Mouse (Mus musculus) adrenal gland, adult 10 weeks (tissue): ENCODE results near the gene Ppp6r1. TPM values are rescaled to one million over a fixed set of nuclear protein-coding genes. Genes with fewer than 3 reads are reported as not detected.

Source experiments
- polyA plus RNA-seq: library from polyadenylated mRNA; stranded (reverse); fragments of 350-450 nt; fragmentation: Illumina TruSeq; extraction: RNeasy Lipid Tissue Mini Kit (QIAGEN cat#74804); gene quantifications from one replicate; pipeline ENCODE4 v1.2.3, GENCODE M21; 2014; ENCODE audit warnings: low read depth, low replicate concordance

Gene Ppp6r1
- 11.8 TPM for polyA plus RNA-seq

GRCm38 (mm10) chr7:4658912-4659551 is at the start of gene Ppp6r1:
Gene Ppp6r1 (minus strand): TSS chr7:4659019.

GRCm38 (mm10) chr7:4690387-4690786 is 31.6 kb upstream of the Ppp6r1 start, which contains the start of gene Brsk1:
Gene Brsk1 (plus strand): TSS chr7:4690604.

DNA sequence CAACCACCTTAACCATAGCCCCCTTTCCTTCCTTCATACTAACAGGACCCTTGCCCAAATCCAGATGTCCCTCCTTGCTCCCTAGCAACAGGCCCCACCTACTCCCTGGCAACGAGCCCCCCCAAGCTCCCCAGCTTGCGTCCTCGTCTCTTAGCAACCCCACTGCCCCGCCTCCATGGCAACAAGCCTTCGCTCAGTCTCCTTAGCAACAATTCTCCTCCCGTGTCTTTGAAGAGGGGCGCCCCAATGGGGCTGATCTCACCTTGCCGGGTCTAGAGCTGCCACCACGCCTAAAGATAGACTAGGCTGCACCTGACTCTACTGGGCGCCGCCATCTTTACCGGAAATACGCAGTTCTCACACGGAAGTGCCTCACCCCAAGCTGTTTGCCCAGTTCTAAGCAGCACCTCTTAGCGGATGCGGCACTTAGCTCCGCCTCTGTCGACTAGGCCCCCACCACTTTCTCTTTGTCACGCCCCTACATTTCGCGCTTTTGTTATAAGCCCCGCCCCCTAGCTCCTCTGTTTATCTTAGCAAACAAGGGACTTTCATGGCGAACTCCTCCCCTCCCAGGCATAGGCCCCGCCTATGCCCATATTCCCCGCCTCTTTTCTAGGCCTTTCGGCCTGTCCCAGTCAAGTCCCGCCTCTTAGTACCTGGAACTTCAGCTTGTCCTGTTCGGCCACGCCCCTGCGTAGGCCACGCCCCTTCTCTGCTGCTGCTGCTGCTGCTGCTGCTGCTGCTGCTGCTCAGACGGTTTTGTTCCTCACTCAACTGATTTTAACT is 26.0 kb upstream of the Ppp6r1 start, which contains the start of gene Hspbp1:
Hspbp1 (minus strand) TSS at position 437 of the 786 bp plus-strand sequence.

GRCm38 (mm10) chr7:4631031-4631430 is 27.8 kb downstream of the Ppp6r1 start, which contains the start of gene Tmem86b:
Gene Tmem86b (minus strand): TSS chr7:4631422.

GRCm38 (mm10) chr7:4603873-4604272 is 54.9 kb downstream of the Ppp6r1 start, which contains the start of gene Ptprh:
Gene Ptprh (minus strand): TSS chr7:4604041.

Other genes with a start within 250 kb of the Ppp6r1 start
- gene Rdh13, start 213.4 kb downstream of the Ppp6r1 start, polyA plus RNA-seq: 5.3 TPM
- 0.35 TPM for gene Eps8l1, start 198.3 kb downstream of the Ppp6r1 start, polyA plus RNA-seq
- gene Ppp1r12c, start 157.3 kb downstream of the Ppp6r1 start, polyA plus RNA-seq: 9.2 TPM
- not detected for gene Tnnt1, start 142.6 kb downstream of the Ppp6r1 start, polyA plus RNA-seq
- not detected for gene Tnni3, start 134.8 kb downstream of the Ppp6r1 start, polyA plus RNA-seq
- gene Dnaaf3, start 126.6 kb downstream of the Ppp6r1 start, polyA plus RNA-seq: not detected
- 1.2 TPM for gene Syt5, start 111.5 kb downstream of the Ppp6r1 start, polyA plus RNA-seq
- gene Ptprh, start 55.0 kb downstream of the Ppp6r1 start, polyA plus RNA-seq: not detected
- 0.99 TPM for gene Tmem86b, start 27.6 kb downstream of the Ppp6r1 start, polyA plus RNA-seq
- gene Hspbp1, start 26.0 kb upstream of the Ppp6r1 start, polyA plus RNA-seq: not detected
- 0.35 TPM for gene Brsk1, start 31.6 kb upstream of the Ppp6r1 start, polyA plus RNA-seq
- gene Tmem150b, start 66.2 kb upstream of the Ppp6r1 start, polyA plus RNA-seq: not detected
- gene Kmt5c, start 81.1 kb upstream of the Ppp6r1 start, polyA plus RNA-seq: 1.4 TPM
- gene Cox6b2, start 94.1 kb upstream of the Ppp6r1 start, polyA plus RNA-seq: not detected
- gene Fam71e2, start 112.3 kb upstream of the Ppp6r1 start, polyA plus RNA-seq: not detected
- gene Il11, start 123.8 kb upstream of the Ppp6r1 start, polyA plus RNA-seq: not detected
- not detected for gene Tmem190, start 123.9 kb upstream of the Ppp6r1 start, polyA plus RNA-seq
- 0.76 TPM for gene Tmem238, start 130.6 kb upstream of the Ppp6r1 start, polyA plus RNA-seq
- gene Rpl28, start 133.9 kb upstream of the Ppp6r1 start, polyA plus RNA-seq: 12.7 TPM
- 4.3 TPM for gene Ube2s, start 153.6 kb upstream of the Ppp6r1 start, polyA plus RNA-seq
- gene Shisa7, start 185.7 kb upstream of the Ppp6r1 start, polyA plus RNA-seq: 1.0 TPM
- 3.3 TPM for gene Isoc2b, start 211.2 kb upstream of the Ppp6r1 start, polyA plus RNA-seq
- gene Isoc2a, start 218.1 kb upstream of the Ppp6r1 start, polyA plus RNA-seq: 2.7 TPM
- not detected for gene Gm36210, start 247.5 kb upstream of the Ppp6r1 start, polyA plus RNA-seq